In genomic region chr5:112859379-112860035, GRCm38 (mm10) we compare ENCODE assay signal across 9 mouse cellular contexts. TPM values are rescaled to one million over a fixed set of nuclear protein-coding genes. Genes with fewer than 3 reads are reported as not detected.
DNase-seq lines count a peak whose midpoint lies in the region; ATAC-seq lines count a peak whose summit lies in the region.
"Had no signal": no experiment of that assay in that cellular context is flagged by ENCODE, and none has a peak within 500 bp of the region (broad histone marks: within the 10 kb centered on the region; RNA-seq: fewer than 3 reads in every experiment).

No protein-coding gene starts in this region.

- 39% methylated on average over 12 of the region's 12 CpGs for WGBS in neural tube, embryonic 15.5 days
- 16% methylated on average over 12 of the region's 12 CpGs for WGBS in hindbrain, embryonic 14.5 days

- H3K4me2 ChIP-seq in neural tube, embryonic 15.5 days = no peak overlapping the region
- H3K4me2 ChIP-seq in hindbrain, embryonic 14.5 days (replicated peaks) = no peak overlapping the region
- H3K4me2 ChIP-seq: limb, embryonic 13.5 days; neural tube, embryonic 13.5 days had no signal

- H3K4me1 ChIP-seq in neural tube, embryonic 15.5 days = peaks cover 24% of the 10 kb centered on the region
- H3K4me1 ChIP-seq in hindbrain, embryonic 14.5 days (replicated peaks; ENCODE audit: control insufficient read depth, insufficient read depth, low read length) = 0 out of 2 replicates have a peak, but pooled peaks cover 5% of the 10 kb centered on the region

- no peaks in the 10 kb centered on the region for H3K27me3 ChIP-seq in neural tube, embryonic 15.5 days (replicated peaks)
- peaks cover 4% of the 10 kb centered on the region; the same call in 1 of the 2 replicates for H3K27me3 ChIP-seq in hindbrain, embryonic 14.5 days (ENCODE audit: control insufficient read depth, insufficient read depth, low read length)

- H3K9me3 ChIP-seq in neural tube, embryonic 15.5 days (replicated peaks) = no peaks in the 10 kb centered on the region
- H3K9me3 ChIP-seq in hindbrain, embryonic 14.5 days (ENCODE audit: control insufficient read depth, low read length) = no peaks in the 10 kb centered on the region
- H3K9me3 ChIP-seq: limb, embryonic 13.5 days; neural tube, embryonic 13.5 days had no signal

- no peak for ATAC-seq in neural tube, embryonic 15.5 days (ENCODE audit: low FRiP score)
- 0 out of 2 replicates have a peak, but pooled peaks have one; percentile 41 for ATAC-seq in hindbrain, embryonic 14.5 days (ENCODE audit: low FRiP score)
- ATAC-seq in cerebellum, adult (ENCODE audit: insufficient number of reproducible peaks, low FRiP score, low TSS enrichment) = no peak

- DNase-seq in neural tube, embryonic 10.5 days (ENCODE audit: extremely low spot score, low spot score) = no peak
- DNase-seq in hindbrain, embryonic 14.5 days (ENCODE audit: low spot score) = peak; percentile 75
- peak; percentile 68 to 78 for DNase-seq in kidney, postnatal 4 days
- DNase-seq in right cerebral cortex, postnatal 4 days = peak; percentile 34
- no peak for DNase-seq in thymus, postnatal 4 days

- no peak overlapping the region for H3K4me3 ChIP-seq in neural tube, embryonic 15.5 days (replicated peaks)
- no peak overlapping the region for H3K4me3 ChIP-seq in hindbrain, embryonic 14.5 days (replicated peaks; ENCODE audit: low read length)
- H3K4me3 ChIP-seq: limb, embryonic 13.5 days; neural tube, embryonic 13.5 days had no signal

- H3K27ac ChIP-seq in neural tube, embryonic 15.5 days (replicated peaks) = peak overlapping the region; percentile 45
- peak overlapping the region; percentile 64 for H3K27ac ChIP-seq in hindbrain, embryonic 14.5 days
- H3K27ac ChIP-seq: limb, embryonic 13.5 days; neural tube, embryonic 13.5 days had no signal

- H3K36me3 ChIP-seq in neural tube, embryonic 15.5 days = no peaks in the 10 kb centered on the region
- H3K36me3 ChIP-seq in hindbrain, embryonic 14.5 days (replicated peaks; ENCODE audit: control insufficient read depth, insufficient read depth) = no peaks in the 10 kb centered on the region
- H3K36me3 ChIP-seq: limb, embryonic 13.5 days; neural tube, embryonic 13.5 days had no signal

- no peak overlapping the region for H3K9ac ChIP-seq in neural tube, embryonic 15.5 days (replicated peaks)
- H3K9ac ChIP-seq in hindbrain, embryonic 14.5 days = no peak overlapping the region
- H3K9ac ChIP-seq: limb, embryonic 13.5 days; neural tube, embryonic 13.5 days had no signal

RNA-seq across cellular contexts. Expression of gene Myo18b, which starts 36.7 kb away (rescaled TPM):
- 1.3 and 1.8 TPM in 2 replicates for polyA plus RNA-seq in neural tube, embryonic 15.5 days (2015; fragmentation: Nextera tagmentation; extraction: Ambion mirVana)
- polyA plus RNA-seq in hindbrain, embryonic 14.5 days (2014; fragmentation: Nextera tagmentation; extraction: Ambion mirVana) = 1.1 and 1.4 TPM in 2 replicates

Comparison
In these comparisons a context has a peak if more than half of its experiments do, and no peak if none do; other contexts are left out.
1. DNase-seq: peak in hindbrain, embryonic 14.5 days (single experiment), kidney, postnatal 4 days (2 of 2) and right cerebral cortex, postnatal 4 days (single experiment); none in neural tube, embryonic 10.5 days (single experiment) and thymus, postnatal 4 days (single experiment).